Mouse (Mus musculus) limb, embryonic 14.5 days (tissue): ENCODE results near the gene Rtkn. TPM values are rescaled to one million over a fixed set of nuclear protein-coding genes. Genes with fewer than 3 reads are reported as not detected.
A peak's percentile ranks its signal among the peaks of the same experiment; 100 is the strongest.

Experiments
- ATAC-seq: fragments of 200-750 bp; cut with Nextera tagmentation; 2 replicates; pipeline ENCODE4 v1.8.0; 2017; ENCODE audit warnings: low read depth, moderate number of reproducible peaks, moderate TSS enrichment; ENCODE audit not compliant: low FRiP score
- DNase-seq: peaks from one replicate; pipeline ENCODE4 v3.0.0-alpha.2; 2015; ENCODE audit warnings: low spot score
- H3K27ac ChIP-seq: fragments of 300-500 bp; sonication (generic); replicated peaks from 2 replicates; pipeline ENCODE4 v1.5.1; 2014; ENCODE audit warnings: low read depth, mild to moderate bottlenecking, low read length, moderate library complexity, mixed read lengths
- H3K27me3 ChIP-seq: fragments of 300-500 bp; sonication (generic); 2 replicates; pipeline ENCODE4 v1.6.1; 2014; ENCODE audit warnings: low read length, mixed read lengths; ENCODE audit not compliant: control insufficient read depth, insufficient read depth
- H3K36me3 ChIP-seq: fragments of 300-500 bp; sonication (generic); 2 replicates; pipeline ENCODE4 v1.6.1; 2014; ENCODE audit warnings: mild to moderate bottlenecking, low read length, moderate library complexity, mixed read lengths; ENCODE audit not compliant: control insufficient read depth, insufficient read depth
- H3K4me1 ChIP-seq: fragments of 300-500 bp; sonication (generic); 2 replicates; pipeline ENCODE4 v1.6.1; 2014; ENCODE audit warnings: antibody characterized with exemption, low read length, mixed read lengths; ENCODE audit not compliant: control insufficient read depth, insufficient read depth
- H3K4me2 ChIP-seq: fragments of 300-500 bp; sonication (generic); replicated peaks from 2 replicates; pipeline ENCODE4 v1.6.1; 2014; ENCODE audit warnings: low read depth, mild to moderate bottlenecking, low read length, moderate library complexity; ENCODE audit not compliant: severe bottlenecking
- H3K4me3 ChIP-seq: fragments of 300-500 bp; sonication (generic); replicated peaks from 2 replicates; pipeline ENCODE4 v1.5.1; 2014; ENCODE audit warnings: low read length
- H3K9ac ChIP-seq: fragments of 300-500 bp; sonication (generic); 2 replicates; pipeline ENCODE4 v1.6.1; 2014; ENCODE audit warnings: mild to moderate bottlenecking, low read depth, low read length, moderate library complexity; ENCODE audit not compliant: severe bottlenecking
- H3K9me3 ChIP-seq: fragments of 300-500 bp; sonication (generic); 2 replicates; pipeline ENCODE4 v1.6.1; 2016; ENCODE audit warnings: low read length; ENCODE audit not compliant: control insufficient read depth
- POLR2A ChIP-seq: fragments of 200-500 bp; IDR thresholded peaks from 2 replicates; pipeline ENCODE4 v1.8.0; 2012; ENCODE audit warnings: inconsistent platforms, mild to moderate bottlenecking, moderate library complexity, borderline replicate concordance; ENCODE audit not compliant: insufficient read depth, insufficient read length; ENCODE audit errors: extremely low read depth
- WGBS: fragments of 180-500 bp; shearing (Covaris S2); extraction: QIAGEN DNeasy Blood & Tissue Kit; methylation state at CpG from one replicate; pipeline ENCODE4 v1.1.7; 2014; 5-methylcytosine and 5-hydroxymethylcytosine counted together
- polyA plus RNA-seq, 2 experiments: library from polyadenylated mRNA; depleted of rRNA in 1 of 2; stranded (reverse) in 1 of 2; unstranded in 1 of 2; fragments of >200 nt; fragmentation: Nextera tagmentation in 1 of 2; extraction: Ambion mirVana in 1 of 2; gene quantifications; 2 replicates each; pipeline versions ENCODE4 v1.2.1 to v1.2.3; 2012 to 2014

Rtkn gene
- polyA plus RNA-seq, 2 experiments = 40.7 to 151 TPM

DNA sequence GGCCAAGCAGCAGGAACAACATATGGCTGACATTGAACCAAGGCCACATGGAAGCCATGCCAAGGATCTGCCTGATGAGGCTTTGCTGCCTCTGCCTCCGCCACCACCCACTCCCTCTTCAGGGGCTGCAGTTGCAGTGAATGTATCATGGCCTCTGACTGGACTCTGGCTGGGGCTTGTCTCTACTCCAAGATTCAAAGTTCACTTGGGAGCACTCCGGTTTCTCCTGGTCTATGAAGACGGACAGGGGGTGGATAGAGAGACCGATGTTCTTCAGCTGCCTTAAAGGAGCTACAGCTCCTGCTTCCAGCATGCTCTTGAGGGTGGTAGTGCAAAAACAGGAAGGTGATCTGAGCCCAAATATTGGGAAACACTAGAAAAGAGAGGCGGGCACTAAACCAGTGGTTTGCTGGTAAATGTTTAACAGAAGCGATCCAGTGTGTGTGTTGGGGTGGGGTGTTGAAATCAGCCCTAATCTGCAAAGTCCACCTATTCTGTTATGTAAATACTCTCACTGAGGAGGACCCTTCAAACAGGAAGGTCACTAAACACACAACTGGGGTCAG is 3.7 kb upstream of the Rtkn start:
- no peaks in the 10 kb centered on the region for H3K9me3 ChIP-seq
- no peak overlapping the region for H3K4me3 ChIP-seq
- DNase-seq (no peak), ATAC-seq (no peak)
- 70% methylated on average over 6 of the region's 6 CpGs for WGBS
- no peak overlapping the region for H3K4me2 ChIP-seq
- H3K36me3 ChIP-seq = no peaks in the 10 kb centered on the region
- no peak overlapping the region for H3K27ac ChIP-seq
- peaks cover 11% of the 10 kb centered on the region for H3K4me1 ChIP-seq
- H3K27me3 ChIP-seq = no peaks in the 10 kb centered on the region
- TF ChIP-seq POLR2A = no peak
- no peak overlapping the region for H3K9ac ChIP-seq

DNA sequence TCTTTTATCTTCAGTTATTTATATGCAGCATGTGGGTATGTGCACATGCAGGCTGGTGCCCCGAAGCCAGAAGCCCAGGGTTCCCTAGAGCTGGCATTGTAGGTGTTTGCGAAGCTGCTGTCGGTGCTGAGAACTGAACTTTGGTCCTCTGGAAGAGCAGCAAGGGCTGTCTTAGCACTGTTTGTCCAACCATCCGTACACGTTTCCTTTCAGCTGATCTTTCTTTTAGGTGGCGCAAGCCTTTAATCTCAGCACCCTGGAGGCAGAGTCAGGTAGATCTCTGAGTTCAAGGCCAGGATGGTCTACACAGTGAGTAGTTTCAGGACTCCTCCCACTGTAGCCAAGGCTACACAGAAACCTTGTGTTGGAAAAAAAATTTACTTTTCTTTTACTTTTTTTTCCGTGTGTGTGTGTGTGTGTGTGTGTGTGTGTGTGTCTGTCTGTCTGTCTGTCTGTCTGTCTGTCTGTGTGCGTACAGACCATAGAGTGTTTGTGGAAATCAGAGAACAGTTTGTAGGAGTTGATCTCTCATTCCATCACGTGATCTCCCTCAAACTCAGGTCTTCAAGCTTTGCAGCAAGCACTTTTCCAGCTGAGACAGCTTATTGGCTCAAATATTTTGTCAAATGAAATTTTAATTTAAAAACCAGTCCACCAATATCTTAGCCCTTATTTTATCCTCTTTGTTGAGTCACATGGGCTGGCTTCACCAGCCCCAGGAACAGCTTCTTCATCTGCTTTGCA is 2.9 kb upstream of the Rtkn start:
- Histone ChIP-seq H3K4me2 (no peak overlapping the region), H3K4me3 (no peak overlapping the region), H3K9me3 (no peaks in the 10 kb centered on the region), H3K9ac (no peak overlapping the region), H3K27me3 (no peaks in the 10 kb centered on the region), H3K36me3 (no peaks in the 10 kb centered on the region), H3K4me1 (peaks cover 12% of the 10 kb centered on the region), H3K27ac (no peak overlapping the region)
- WGBS = 89% methylated on average over 9 of the region's 9 CpGs
- DNase-seq (no peak), ATAC-seq (no peak)
- TF ChIP-seq POLR2A = no peak

DNA sequence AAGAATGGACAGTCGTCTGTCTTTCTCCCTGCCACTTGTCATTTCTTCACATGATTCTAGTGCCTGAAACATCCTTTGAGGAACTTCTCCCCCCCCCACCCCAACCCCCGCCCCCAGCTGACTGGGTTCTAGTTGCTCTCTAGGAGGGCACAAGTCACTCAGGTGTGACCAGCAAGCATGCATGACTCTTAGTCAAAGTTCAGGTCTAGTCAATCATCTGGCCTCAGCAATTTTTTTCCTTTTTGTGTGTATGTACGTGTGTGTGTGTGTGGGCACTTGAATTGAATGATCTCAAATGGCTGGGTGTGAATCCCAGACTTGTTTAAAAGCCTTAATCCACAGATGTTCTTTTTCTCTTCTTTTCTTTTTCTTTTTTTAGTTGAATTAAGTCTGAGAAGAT is 1.0 kb upstream of the Rtkn start:
- Histone ChIP-seq H3K4me1 (peaks cover 27% of the 10 kb centered on the region), H3K9me3 (no peaks in the 10 kb centered on the region), H3K4me3 (no peak overlapping the region), H3K27me3 (no peaks in the 10 kb centered on the region), H3K36me3 (no peaks in the 10 kb centered on the region; the same call in 1 of the 2 replicates), H3K9ac (no peak overlapping the region), H3K27ac (no peak overlapping the region), H3K4me2 (no peak overlapping the region)
- no peak for TF ChIP-seq POLR2A
- DNase-seq = no peak
- no peak for ATAC-seq
- 77% methylated on average over 3 of the region's 3 CpGs for WGBS

DNA sequence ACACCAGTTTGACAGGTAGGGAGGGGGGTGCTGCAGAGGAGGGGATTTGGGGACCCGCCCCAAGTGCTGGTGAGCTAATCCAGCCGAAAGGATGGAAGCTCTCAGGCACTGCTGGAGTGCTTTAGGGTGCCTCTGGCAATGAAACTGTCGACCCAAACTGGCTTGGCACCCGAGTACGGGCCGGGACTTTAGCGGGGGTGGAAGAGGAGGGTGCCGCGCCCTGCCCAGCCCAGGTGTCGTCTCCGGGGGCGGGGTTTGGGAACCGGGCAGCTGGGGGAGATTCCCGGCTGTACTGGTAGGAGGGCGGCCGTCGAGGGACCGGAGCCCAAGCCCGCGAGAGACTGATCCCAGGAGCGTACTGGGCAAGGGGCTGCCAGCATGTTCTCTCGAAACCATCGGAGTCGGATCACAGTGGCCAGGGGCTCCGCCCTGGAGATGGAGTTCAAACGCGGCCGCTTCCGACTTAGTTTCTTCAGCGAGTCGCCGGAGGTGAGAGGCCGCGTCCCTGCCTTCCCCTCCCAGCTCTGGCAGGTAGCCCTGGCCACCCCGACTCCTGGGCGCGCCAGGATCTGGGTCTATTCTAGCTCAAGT is 403 bp downstream of the Rtkn start:
- WGBS = 5% methylated on average over 37 of the region's 37 CpGs
- TF ChIP-seq POLR2A = 0 out of 2 replicates have a peak, but pooled peaks have one; percentile 28
- ATAC-seq = no peak
- DNase-seq = peak; percentile 44
- peak overlapping the region; percentile 90 for H3K9ac ChIP-seq
- H3K9me3 ChIP-seq = no peaks in the 10 kb centered on the region
- H3K4me3 ChIP-seq = peak overlapping the region; percentile 61
- H3K27ac ChIP-seq = peak overlapping the region; percentile 100
- peak overlapping the region; percentile 90 for H3K4me2 ChIP-seq
- peaks cover 35% of the 10 kb centered on the region for H3K4me1 ChIP-seq
- H3K27me3 ChIP-seq = no peaks in the 10 kb centered on the region
- H3K36me3 ChIP-seq = peaks cover 3% of the 10 kb centered on the region

DNA sequence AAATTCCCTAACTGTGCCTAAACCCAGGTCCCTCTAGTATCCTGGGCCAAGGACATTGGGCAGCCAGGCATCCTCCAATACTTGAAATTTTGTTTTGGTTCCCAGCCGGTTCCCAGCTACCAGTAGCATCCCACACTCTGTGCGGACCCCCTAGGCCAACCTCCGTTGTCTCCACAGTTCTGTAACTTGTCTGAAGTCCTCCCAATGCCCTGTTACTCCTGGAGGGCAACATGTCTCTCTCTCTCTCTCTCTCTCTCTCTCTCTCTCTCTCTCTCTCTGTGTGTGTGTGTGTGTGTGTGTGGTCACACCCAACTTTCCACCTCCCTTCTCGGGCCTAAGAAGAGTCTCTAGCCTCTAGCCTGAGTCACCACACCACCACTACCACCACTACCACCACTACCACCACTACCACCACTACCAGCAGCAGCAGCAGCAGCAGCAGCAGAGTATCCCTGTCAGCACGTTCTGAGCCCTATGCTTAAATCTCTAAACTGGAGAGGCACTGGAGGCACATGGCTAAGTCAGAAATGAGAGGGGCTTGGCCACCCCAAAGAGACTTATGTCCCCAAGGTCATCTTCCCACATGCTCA is 1.1 kb downstream of the Rtkn start:
- no peak for TF ChIP-seq POLR2A
- peak overlapping the region; percentile 90 for H3K4me2 ChIP-seq
- H3K9ac ChIP-seq = peak overlapping the region; percentile 90
- peaks cover 3% of the 10 kb centered on the region for H3K36me3 ChIP-seq
- H3K27ac ChIP-seq = peak overlapping the region; percentile 100
- H3K9me3 ChIP-seq = no peaks in the 10 kb centered on the region
- H3K4me3 ChIP-seq = peak overlapping the region; percentile 61
- ATAC-seq (no peak), DNase-seq (no peak)
- H3K27me3 ChIP-seq = no peaks in the 10 kb centered on the region
- 7% methylated on average over 5 of the region's 5 CpGs for WGBS
- peaks cover 35% of the 10 kb centered on the region for H3K4me1 ChIP-seq
